18 mouse cellular contexts compared by ENCODE assay signal in the genomic region with DNA sequence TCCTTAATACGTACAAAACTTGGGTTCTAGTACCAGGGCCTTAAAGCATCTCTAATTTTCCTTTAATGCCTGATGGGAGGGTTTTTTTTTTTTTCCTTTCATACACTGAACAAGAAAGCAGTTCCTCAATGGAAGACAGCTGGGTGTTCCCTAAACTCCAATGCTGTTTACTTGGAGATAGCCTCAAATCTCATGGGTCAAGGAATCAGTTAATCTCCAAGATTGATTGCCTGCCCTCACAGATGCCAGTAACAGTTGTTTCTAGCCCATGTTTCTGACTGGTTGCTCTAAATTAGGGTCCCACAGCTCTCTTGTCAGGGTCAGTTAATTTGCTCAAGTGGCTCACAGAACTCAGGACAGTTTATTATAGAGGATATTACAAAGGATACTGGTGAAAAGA.
"Had no signal": no experiment of that assay in that cellular context is flagged by ENCODE, and none has a peak within 500 bp of the region (broad histone marks: within the 10 kb centered on the region; RNA-seq: fewer than 3 reads in every experiment).

No protein-coding gene starts in this region.

- H3K4me3 ChIP-seq: lung, embryonic 15.5 days; midbrain, embryonic 13.5 days; midbrain, embryonic 15.5 days; myocyte; neural tube, embryonic 13.5 days; neural tube, embryonic 15.5 days had no signal

- H3K9ac ChIP-seq: liver, embryonic 14.5 days; lung, embryonic 15.5 days; midbrain, embryonic 13.5 days; midbrain, embryonic 15.5 days; neural tube, embryonic 13.5 days; neural tube, embryonic 15.5 days had no signal

- H3K36me3 ChIP-seq: midbrain, embryonic 15.5 days had no signal

- H3K27me3 ChIP-seq: lung, embryonic 15.5 days; midbrain, embryonic 13.5 days; midbrain, embryonic 15.5 days; neural tube, embryonic 13.5 days; neural tube, embryonic 15.5 days had no signal

- ATAC-seq: lung, postnatal 0 days; midbrain, embryonic 13.5 days; midbrain, embryonic 15.5 days had no signal

- H3K4me2 ChIP-seq: lung, embryonic 15.5 days; midbrain, embryonic 11.5 days; midbrain, embryonic 13.5 days; midbrain, embryonic 15.5 days; neural tube, embryonic 13.5 days; neural tube, embryonic 15.5 days had no signal

- H3K4me1 ChIP-seq: lung, embryonic 15.5 days; midbrain, embryonic 15.5 days had no signal

- H3K9me3 ChIP-seq: lung, embryonic 15.5 days; midbrain, embryonic 13.5 days; midbrain, embryonic 15.5 days; neural tube, embryonic 13.5 days; neural tube, embryonic 15.5 days had no signal

- H3K27ac ChIP-seq: liver, embryonic 14.5 days; lung, embryonic 15.5 days; midbrain, embryonic 13.5 days; midbrain, embryonic 15.5 days; neural tube, embryonic 13.5 days; neural tube, embryonic 15.5 days had no signal

- DNase-seq: lung, adult 2 months; lung, postnatal 4 days; right cerebral cortex, adult 18-20 months; right cerebral cortex, postnatal 25 days; right cerebral cortex, postnatal 4 days; spleen, adult 18-20 months; thymus, adult 18-20 months; thymus, postnatal 14 days; thymus, postnatal 36 days had no signal
